Mouse (Mus musculus): ENCODE measurements around the gene Pias1.

DNA sequence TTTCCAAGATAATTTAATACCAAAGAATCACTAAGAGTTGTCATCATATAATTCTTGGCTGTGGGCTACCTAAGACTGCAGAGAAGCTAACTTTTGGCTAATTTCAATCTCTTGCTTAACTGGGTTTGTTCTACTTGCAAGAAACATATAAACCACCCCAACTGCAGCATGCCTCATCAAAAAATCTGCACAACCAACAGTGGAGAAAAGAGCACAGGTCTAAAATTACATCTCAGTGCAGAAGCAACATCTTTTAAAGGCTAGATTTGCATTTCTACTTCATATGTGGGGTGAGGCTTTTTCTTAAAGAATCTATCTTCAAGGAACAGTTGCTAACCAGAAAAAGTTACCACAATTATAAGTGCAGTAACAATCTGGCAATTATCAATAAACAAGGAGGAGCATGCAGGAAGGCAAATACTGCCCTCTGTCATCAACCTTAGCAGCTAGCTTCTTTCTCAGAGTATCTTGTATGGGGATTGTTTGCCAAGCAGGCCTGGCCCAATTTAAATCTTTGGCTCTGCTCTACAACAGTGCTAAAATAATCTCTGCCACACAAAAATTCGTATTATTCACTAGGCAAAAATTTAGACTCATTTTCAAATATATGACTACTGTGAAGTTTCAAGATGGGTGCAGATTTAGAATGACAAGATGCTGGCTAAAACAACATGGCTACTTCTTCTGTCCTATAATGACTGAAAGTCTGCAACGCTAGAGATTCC lies 62.7 kb downstream of the Pias1 start:
- TF ChIP-seq POLR2A (IDR thresholded peaks at IDR 0.05; ENCODE audit: borderline replicate concordance, extremely low read depth, low read depth, low read length) (no peak), CTCF (IDR thresholded peaks at IDR 0.05; ENCODE audit: insufficient read depth, low read length) (no peak)
